Mouse (Mus musculus): ENCODE results near the gene Hsf2bp.
A peak's percentile ranks its signal among the peaks of the same experiment; 100 is the strongest.

Hsf2bp gene

GRCm38 (mm10) chr17:31937141-31937554, 99.0 kb downstream of the Hsf2bp start:
- peak in 1 of 2 experiments; percentile 72 for DNase-seq (ENCODE audit: low spot score in 2 of 2)

- no peak for DNase-seq (ENCODE audit: low spot score in 2 of 2)
These were observed 100.3 kb downstream of the Hsf2bp start for GRCm38 (mm10) chr17:31935841-31936240.

- DNase-seq (ENCODE audit: low spot score in 2 of 2), result no peak
These were observed 100.9 kb downstream of the Hsf2bp start for GRCm38 (mm10) chr17:31935091-31935830.

- DNase-seq (ENCODE audit: low spot score in 2 of 2), result no peak
These were observed 102.2 kb downstream of the Hsf2bp start for GRCm38 (mm10) chr17:31933956-31934355.

GRCm38 (mm10) chr17:31931499-31931898, 104.7 kb downstream of the Hsf2bp start:
- no peak for DNase-seq (ENCODE audit: low spot score in 2 of 2)

GRCm38 (mm10) chr17:31929844-31930715, 106.1 kb downstream of the Hsf2bp start:
- no peak for DNase-seq (ENCODE audit: low spot score in 2 of 2)

- DNase-seq (ENCODE audit: low spot score in 2 of 2), result no peak
These were observed 107.1 kb downstream of the Hsf2bp start for GRCm38 (mm10) chr17:31929032-31929431.

- DNase-seq (ENCODE audit: low spot score in 2 of 2), result no peak
These were observed 108.1 kb downstream of the Hsf2bp start for GRCm38 (mm10) chr17:31927895-31928626.

- no peak for DNase-seq (ENCODE audit: low spot score in 2 of 2)
These were observed 111.9 kb downstream of the Hsf2bp start for GRCm38 (mm10) chr17:31924229-31924628.

GRCm38 (mm10) chr17:31923310-31923970, 112.7 kb downstream of the Hsf2bp start:
- no peak for DNase-seq (ENCODE audit: low spot score in 2 of 2)

- no peak for DNase-seq (ENCODE audit: low spot score in 2 of 2)
These were observed 115.5 kb downstream of the Hsf2bp start for GRCm38 (mm10) chr17:31920589-31921190.

GRCm38 (mm10) chr17:31919599-31919998, 116.5 kb downstream of the Hsf2bp start:
- DNase-seq (ENCODE audit: low spot score in 2 of 2), result no peak

GRCm38 (mm10) chr17:31918374-31918773, 117.8 kb downstream of the Hsf2bp start:
- no peak for DNase-seq (ENCODE audit: low spot score in 2 of 2)

- no peak for DNase-seq (ENCODE audit: low spot score in 2 of 2)
These were observed 119.7 kb downstream of the Hsf2bp start for GRCm38 (mm10) chr17:31916461-31916775.

GRCm38 (mm10) chr17:31915756-31916460, 120.2 kb downstream of the Hsf2bp start:
- DNase-seq (ENCODE audit: low spot score in 2 of 2), result no peak

- DNase-seq (ENCODE audit: low spot score in 2 of 2), result no peak
These were observed 121.8 kb downstream of the Hsf2bp start for GRCm38 (mm10) chr17:31914323-31914722.

- DNase-seq (ENCODE audit: low spot score in 2 of 2), result no peak
These were observed 123.1 kb downstream of the Hsf2bp start for GRCm38 (mm10) chr17:31912881-31913662.

GRCm38 (mm10) chr17:31912387-31912786, 123.8 kb downstream of the Hsf2bp start:
- DNase-seq (ENCODE audit: low spot score in 2 of 2), result peak; percentile 65 to 70

- DNase-seq (ENCODE audit: low spot score in 2 of 2), result no peak
These were observed 127.2 kb downstream of the Hsf2bp start for GRCm38 (mm10) chr17:31908966-31909365.

GRCm38 (mm10) chr17:31906441-31906840, 129.7 kb downstream of the Hsf2bp start:
- DNase-seq (ENCODE audit: low spot score in 2 of 2), result no peak

All from urinary bladder, adult 18-20 months (tissue).